Mouse (Mus musculus): ENCODE results near the gene Psmc6.

DNA sequence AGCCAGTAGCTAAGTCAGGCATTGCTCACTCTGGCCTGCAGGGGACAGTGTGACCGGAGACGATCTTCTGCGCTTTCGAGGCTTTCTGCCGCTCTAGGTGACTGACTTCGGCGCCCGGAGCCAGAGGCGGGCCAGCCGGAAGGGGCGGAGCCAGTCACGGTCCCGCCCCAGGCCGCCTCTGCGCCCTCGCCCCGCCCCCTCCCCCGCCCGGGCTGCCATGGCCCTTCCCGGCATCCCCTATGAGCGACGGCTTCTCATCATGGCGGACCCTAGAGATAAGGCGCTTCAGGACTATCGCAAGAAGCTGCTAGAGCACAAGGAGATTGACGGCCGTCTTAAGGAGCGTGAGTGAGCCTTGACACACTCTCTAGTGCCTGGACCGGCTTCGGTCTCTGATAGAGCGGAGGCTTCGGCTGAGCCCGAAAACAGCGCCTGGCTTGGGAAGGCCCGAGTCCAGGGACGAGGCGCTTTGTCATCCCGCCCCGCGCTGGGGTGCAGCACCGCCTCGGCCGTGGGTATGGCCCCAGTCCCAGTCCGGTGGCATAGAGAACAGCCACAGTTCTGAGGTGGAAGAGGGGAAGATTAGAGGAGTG lies at the start of gene Psmc6:
- peak; percentile 67; the same call in 1 of the 2 replicates for TF ChIP-seq HCFC1 (IDR thresholded peaks at IDR 0.05; ENCODE audit: borderline replicate concordance, insufficient read depth, low read length)
- TF ChIP-seq ZNF384 (IDR thresholded peaks at IDR 0.05; ENCODE audit: low read depth, low read length) = no peak
- TF ChIP-seq ZC3H11A (IDR thresholded peaks at IDR 0.05; ENCODE audit: borderline replicate concordance, low read depth, low read length) = no peak

Data from ES-E14 (cell line).